Mouse (Mus musculus): ENCODE measurements around the gene Fam98c. TPM values are rescaled to one million over a fixed set of nuclear protein-coding genes. Genes with fewer than 3 reads are reported as not detected.

Fam98c gene
- polyA plus RNA-seq, 1 experiment from 2014 or later: 25.8 TPM

GRCm38 (mm10) chr7:29123531-29124358, 32.3 kb downstream of the Fam98c start:
- H3K27me3 ChIP-seq (ENCODE audit: control insufficient read depth, insufficient read depth, low read length): peaks cover 6% of the 10 kb centered on the region; the same call in 1 of the 2 replicates
- no peak for DNase-seq (ENCODE audit: low spot score)
- no peak overlapping the region for H3K4me3 ChIP-seq (replicated peaks; ENCODE audit: low read length)
- no peaks in the 10 kb centered on the region for H3K36me3 ChIP-seq (replicated peaks; ENCODE audit: control insufficient read depth, insufficient read depth)
- H3K9ac ChIP-seq: no peak overlapping the region
- no peak overlapping the region for H3K27ac ChIP-seq
- H3K4me1 ChIP-seq (replicated peaks; ENCODE audit: control insufficient read depth, insufficient read depth, low read length): peaks cover 4% of the 10 kb centered on the region; the same call in 1 of the 2 replicates
- H3K4me2 ChIP-seq (replicated peaks): no peak overlapping the region
- no peaks in the 10 kb centered on the region for H3K9me3 ChIP-seq (ENCODE audit: control insufficient read depth, low read length)
- no peak for ATAC-seq (ENCODE audit: low FRiP score)
- WGBS: 50% methylated on average over 5 of the region's 5 CpGs

GRCm38 (mm10) chr7:29122821-29123220, 33.2 kb downstream of the Fam98c start:
- H3K27me3 ChIP-seq (ENCODE audit: control insufficient read depth, insufficient read depth, low read length): peaks cover 6% of the 10 kb centered on the region; the same call in 1 of the 2 replicates
- WGBS: 94% methylated on average over 9 of the region's 9 CpGs
- H3K4me2 ChIP-seq (replicated peaks): no peak overlapping the region
- no peak overlapping the region for H3K27ac ChIP-seq
- no peak for ATAC-seq (ENCODE audit: low FRiP score)
- H3K4me3 ChIP-seq (replicated peaks; ENCODE audit: low read length): no peak overlapping the region
- H3K4me1 ChIP-seq (replicated peaks; ENCODE audit: control insufficient read depth, insufficient read depth, low read length): peaks cover 4% of the 10 kb centered on the region; the same call in 1 of the 2 replicates
- no peak overlapping the region for H3K9ac ChIP-seq
- H3K9me3 ChIP-seq (ENCODE audit: control insufficient read depth, low read length): no peaks in the 10 kb centered on the region
- no peak for DNase-seq (ENCODE audit: low spot score)
- no peaks in the 10 kb centered on the region for H3K36me3 ChIP-seq (replicated peaks; ENCODE audit: control insufficient read depth, insufficient read depth)

- H3K4me2 ChIP-seq (replicated peaks): no peak overlapping the region
- WGBS: 72% methylated on average over 1 of the region's 1 CpGs
- DNase-seq (ENCODE audit: low spot score): no peak
Observed at GRCm38 (mm10) chr7:29119526-29119925, 36.5 kb downstream of the Fam98c start.

GRCm38 (mm10) chr7:29118142-29118851, 37.7 kb downstream of the Fam98c start:
- H3K36me3 ChIP-seq (replicated peaks; ENCODE audit: control insufficient read depth, insufficient read depth): no peaks in the 10 kb centered on the region
- DNase-seq (ENCODE audit: low spot score) (no peak), ATAC-seq (ENCODE audit: low FRiP score) (no peak)
- no peak overlapping the region for H3K4me2 ChIP-seq (replicated peaks)
- 12% methylated on average over 18 of the region's 18 CpGs for WGBS
- H3K4me1 ChIP-seq (replicated peaks; ENCODE audit: control insufficient read depth, insufficient read depth, low read length): no peaks in the 10 kb centered on the region
- no peaks in the 10 kb centered on the region for H3K27me3 ChIP-seq (ENCODE audit: control insufficient read depth, insufficient read depth, low read length)
- no peak overlapping the region for H3K4me3 ChIP-seq (replicated peaks; ENCODE audit: low read length)
- no peak overlapping the region for H3K27ac ChIP-seq
- no peaks in the 10 kb centered on the region for H3K9me3 ChIP-seq (ENCODE audit: control insufficient read depth, low read length)
- H3K9ac ChIP-seq: no peak overlapping the region

More at GRCm38 (mm10) chr7:29119526-29119925, 36.5 kb downstream of the Fam98c start:
- no peak overlapping the region for H3K9ac ChIP-seq
- H3K9me3 ChIP-seq (ENCODE audit: control insufficient read depth, low read length): no peaks in the 10 kb centered on the region
- H3K4me3 ChIP-seq (replicated peaks; ENCODE audit: low read length): no peak overlapping the region
- ATAC-seq (ENCODE audit: low FRiP score): no peak
- H3K27ac ChIP-seq: no peak overlapping the region
- peaks cover 6% of the 10 kb centered on the region; the same call in 1 of the 2 replicates for H3K27me3 ChIP-seq (ENCODE audit: control insufficient read depth, insufficient read depth, low read length)
- no peaks in the 10 kb centered on the region for H3K4me1 ChIP-seq (replicated peaks; ENCODE audit: control insufficient read depth, insufficient read depth, low read length)
- no peaks in the 10 kb centered on the region for H3K36me3 ChIP-seq (replicated peaks; ENCODE audit: control insufficient read depth, insufficient read depth)

GRCm38 (mm10) chr7:29108992-29109955, 46.8 kb downstream of the Fam98c start:
- Histone ChIP-seq H3K4me3 (replicated peaks; ENCODE audit: low read length) (no peak overlapping the region), H3K9me3 (ENCODE audit: control insufficient read depth, low read length) (no peaks in the 10 kb centered on the region), H3K4me1 (replicated peaks; ENCODE audit: control insufficient read depth, insufficient read depth, low read length) (no peaks in the 10 kb centered on the region), H3K36me3 (replicated peaks; ENCODE audit: control insufficient read depth, insufficient read depth) (no peaks in the 10 kb centered on the region), H3K27ac (no peak overlapping the region), H3K27me3 (ENCODE audit: control insufficient read depth, insufficient read depth, low read length) (no peaks in the 10 kb centered on the region), H3K4me2 (replicated peaks) (peak overlapping the region; percentile 46), H3K9ac (peak overlapping the region; percentile 42; the same call in 1 of the 2 replicates)
- ATAC-seq (ENCODE audit: low FRiP score) (no peak; the same call in 1 of the 2 replicates), DNase-seq (ENCODE audit: low spot score) (no peak)
- WGBS: 27% methylated on average over 38 of the region's 38 CpGs

Other genes with a start within 250 kb of the Fam98c start
- gene Actn4, start 193.9 kb downstream of the Fam98c start, polyA plus RNA-seq (2014; fragmentation: Nextera tagmentation; extraction: Ambion mirVana): 133 and 147 TPM in 2 replicates
- 291 and 321 TPM in 2 replicates for gene Eif3k, start 174.4 kb downstream of the Fam98c start, polyA plus RNA-seq (2014; fragmentation: Nextera tagmentation; extraction: Ambion mirVana)
- 8.6 and 10.4 TPM in 2 replicates for gene Map4k1, start 174.2 kb downstream of the Fam98c start, polyA plus RNA-seq (2014; fragmentation: Nextera tagmentation; extraction: Ambion mirVana)
- gene Ryr1, start 31.1 kb downstream of the Fam98c start, polyA plus RNA-seq (2014; fragmentation: Nextera tagmentation; extraction: Ambion mirVana): 5.1 and 7.6 TPM in 2 replicates
- 0.91 and 1.1 TPM in 2 replicates for gene Rasgrp4, start 21.4 kb downstream of the Fam98c start, polyA plus RNA-seq (2014; fragmentation: Nextera tagmentation; extraction: Ambion mirVana)
- gene Ggn, start 14.0 kb upstream of the Fam98c start, polyA plus RNA-seq (2014; fragmentation: Nextera tagmentation; extraction: Ambion mirVana): 0.36 and 1.0 TPM in 2 replicates
- 10.3 and 10.5 TPM in 2 replicates for gene Spred3, start 14.2 kb upstream of the Fam98c start, polyA plus RNA-seq (2014; fragmentation: Nextera tagmentation; extraction: Ambion mirVana)
- gene Psmd8, start 24.5 kb upstream of the Fam98c start, polyA plus RNA-seq (2014; fragmentation: Nextera tagmentation; extraction: Ambion mirVana): 295 and 302 TPM in 2 replicates
- gene Catsperg1, start 57.8 kb upstream of the Fam98c start, polyA plus RNA-seq (2014; fragmentation: Nextera tagmentation; extraction: Ambion mirVana): 2.6 and 3.3 TPM in 2 replicates
- gene Kcnk6, start 76.3 kb upstream of the Fam98c start, polyA plus RNA-seq (2014; fragmentation: Nextera tagmentation; extraction: Ambion mirVana): 0.66 and 0.78 TPM in 2 replicates
- gene Yif1b, start 82.1 kb upstream of the Fam98c start, polyA plus RNA-seq (2014; fragmentation: Nextera tagmentation; extraction: Ambion mirVana): 96.6 and 101 TPM in 2 replicates
- gene 2200002D01Rik, start 92.2 kb upstream of the Fam98c start, polyA plus RNA-seq (2014; fragmentation: Nextera tagmentation; extraction: Ambion mirVana): 0.61 and 0.67 TPM in 2 replicates
- gene Spint2, start 125.7 kb upstream of the Fam98c start, polyA plus RNA-seq (2014; fragmentation: Nextera tagmentation; extraction: Ambion mirVana): 71.3 and 73.2 TPM in 2 replicates
- 2.2 and 3.6 TPM in 2 replicates for gene Ppp1r14a, start 133.1 kb upstream of the Fam98c start, polyA plus RNA-seq (2014; fragmentation: Nextera tagmentation; extraction: Ambion mirVana)
- gene Dpf1, start 147.7 kb upstream of the Fam98c start, polyA plus RNA-seq (2014; fragmentation: Nextera tagmentation; extraction: Ambion mirVana): 160 and 161 TPM in 2 replicates